Mouse (Mus musculus) G1E (cell line): ENCODE data around the gene Cabp2.

Experiments
- CTCF ChIP-seq: IDR thresholded peaks from 2 replicates; pipeline ENCODE4 v1.5.1; 2012; ENCODE audit warnings: low read depth, low read length, inconsistent platforms, mixed read lengths
- GATA1 ChIP-seq: IDR thresholded peaks from 2 replicates; pipeline ENCODE4 v1.6.1; 2012; ENCODE audit warnings: borderline replicate concordance, low read length, inconsistent platforms, mixed read lengths
- POLR2AphosphoS5 ChIP-seq: IDR thresholded peaks from 2 replicates; pipeline ENCODE4 v1.6.1; 2012; ENCODE audit warnings: low read depth, low read length, inconsistent platforms; ENCODE audit not compliant: insufficient replicate concordance
- TAL1 ChIP-seq: conservative IDR thresholded peaks from 2 replicates; pipeline ENCODE4 v1.6.1; 2012; ENCODE audit warnings: low read depth, low read length, inconsistent platforms, mixed read lengths

- TF ChIP-seq CTCF (no peak), TAL1 (no peak), GATA1 (no peak), POLR2AphosphoS5 (no peak)
These were observed 3.6 kb downstream of the Cabp2 start for GRCm38 (mm10) chr19:4084984-4085383.
